Mouse (Mus musculus) cerebellum, postnatal 4 days (tissue): ENCODE measurements around the gene Rabepk.
A peak's percentile ranks its signal among the peaks of the same experiment; 100 is the strongest.
"Not testable (repeated sequence)": the region's sequence is repeated elsewhere in the genome, so short reads cannot be mapped to it uniquely, and the experiment has no call there.

Source experiments
- DNase-seq, 2 experiments: peaks; one replicate each; pipeline ENCODE4 v3.0.0; 2022; ENCODE audit warnings: low spot score in 2 of 2, mixed read lengths in 1 of 2

The Rabepk gene

GRCm38 (mm10) chr2:34804815-34805214, 5.1 kb upstream of the Rabepk start:
- DNase-seq: no peak

- DNase-seq: no peak
Observed at GRCm38 (mm10) chr2:34804172-34804571, 4.5 kb upstream of the Rabepk start.

GRCm38 (mm10) chr2:34803746-34804145, 4.0 kb upstream of the Rabepk start:
- DNase-seq: no peak

- DNase-seq: peak in 1 of 2 experiments; percentile 22
Observed at GRCm38 (mm10) chr2:34802565-34803245, 3.0 kb upstream of the Rabepk start.

- DNase-seq: peak; percentile 87 to 95
Observed at GRCm38 (mm10) chr2:34801516-34802482, 2.1 kb upstream of the Rabepk start.

GRCm38 (mm10) chr2:34800371-34800770, 659 bp upstream of the Rabepk start:
- no peak for DNase-seq

- DNase-seq: no peak
Observed at GRCm38 (mm10) chr2:34795426-34795825, 4.3 kb downstream of the Rabepk start.

- DNase-seq: no peak
Observed at GRCm38 (mm10) chr2:34794511-34794910, 5.2 kb downstream of the Rabepk start.

GRCm38 (mm10) chr2:34792543-34792942, 7.2 kb downstream of the Rabepk start:
- not testable (repeated sequence) for DNase-seq

- no peak for DNase-seq
Observed at GRCm38 (mm10) chr2:34790282-34790681, 9.4 kb downstream of the Rabepk start.

- DNase-seq: peak in 1 of 2 experiments; percentile 26
Observed at GRCm38 (mm10) chr2:34784085-34784484, 15.6 kb downstream of the Rabepk start.

- DNase-seq: no peak
Observed at GRCm38 (mm10) chr2:34783064-34784020, 16.4 kb downstream of the Rabepk start.

GRCm38 (mm10) chr2:34777237-34777868, 22.4 kb downstream of the Rabepk start:
- no peak for DNase-seq

- no peak for DNase-seq
Observed at GRCm38 (mm10) chr2:34774493-34774892, 25.2 kb downstream of the Rabepk start.

- DNase-seq: no peak
Observed at GRCm38 (mm10) chr2:34773673-34774072, 26.0 kb downstream of the Rabepk start.

- no peak for DNase-seq
Observed at GRCm38 (mm10) chr2:34772252-34773235, 27.2 kb downstream of the Rabepk start.

- DNase-seq: peak; percentile 92 to 97
Observed at GRCm38 (mm10) chr2:34771368-34772226, 28.1 kb downstream of the Rabepk start, which contains the start of gene Hspa5. Gene Hspa5, plus strand, starts transcription at chr2:34771970.

GRCm38 (mm10) chr2:34770951-34771350, 28.8 kb downstream of the Rabepk start:
- DNase-seq: no peak

- no peak for DNase-seq
Observed at GRCm38 (mm10) chr2:34770049-34770448, 29.7 kb downstream of the Rabepk start.
